7 mouse cellular contexts compared by ENCODE assay signal in the genomic region with DNA sequence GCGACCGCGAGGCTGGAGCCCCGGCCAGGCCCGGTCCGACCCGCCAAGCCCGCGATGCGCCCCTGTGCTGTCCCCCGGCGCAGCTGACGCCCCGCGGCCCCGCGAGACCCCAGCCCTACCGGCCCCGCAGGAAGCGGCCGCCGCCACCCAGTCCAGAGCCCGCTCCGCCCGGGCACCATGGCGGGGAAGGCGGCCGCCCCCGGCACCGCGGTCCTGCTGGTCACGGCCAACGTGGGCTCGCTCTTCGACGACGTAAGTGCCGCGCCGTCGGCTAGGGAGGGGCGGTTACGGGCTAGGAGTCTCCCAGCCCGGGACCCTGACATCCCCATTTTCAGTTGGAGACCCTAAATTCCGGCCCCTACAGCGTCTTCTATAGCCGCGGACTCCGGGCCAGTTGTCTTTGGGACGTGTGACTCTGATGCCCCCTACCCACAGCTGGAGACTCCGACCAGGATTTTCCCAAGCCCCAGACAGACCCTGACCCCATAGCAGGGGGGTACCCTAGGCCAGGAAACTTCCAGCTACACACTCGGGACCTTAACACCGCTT. TPM values are rescaled to one million over a fixed set of nuclear protein-coding genes. Genes with fewer than 3 reads are reported as not detected.
DNase-seq lines count a peak whose midpoint lies in the region; ATAC-seq lines count a peak whose summit lies in the region.

No protein-coding gene starts in this region.

- WGBS in lung, embryonic 15.5 days: 1% methylated on average over 52 of the region's 53 CpGs
- WGBS in heart, embryonic 15.5 days: under 1% methylated on average over 53 of the region's 53 CpGs
- under 1% methylated on average over 38 of the region's 53 CpGs for WGBS in neural tube, embryonic 13.5 days

- ATAC-seq in lung, embryonic 15.5 days (ENCODE audit: borderline replicate concordance, extremely low read depth, low FRiP score, low TSS enrichment): peak; percentile 1
- 0 out of 2 replicates have a peak, but pooled peaks have one; percentile 2 for ATAC-seq in heart, embryonic 15.5 days (replicated peaks; ENCODE audit: insufficient number of reproducible peaks, insufficient read depth, low FRiP score, low read depth)
- ATAC-seq in neural tube, embryonic 13.5 days (ENCODE audit: low read depth): peak; percentile 57

- H3K9me3 ChIP-seq in lung, embryonic 15.5 days: no peaks in the 10 kb centered on the region
- H3K9me3 ChIP-seq in heart, embryonic 15.5 days (replicated peaks): no peaks in the 10 kb centered on the region
- H3K9me3 ChIP-seq in neural tube, embryonic 13.5 days: no peaks in the 10 kb centered on the region

- peaks cover 60% of the 10 kb centered on the region for H3K4me1 ChIP-seq in lung, embryonic 15.5 days
- H3K4me1 ChIP-seq in heart, embryonic 15.5 days (replicated peaks): peaks cover 50% of the 10 kb centered on the region
- peaks cover 56% of the 10 kb centered on the region for H3K4me1 ChIP-seq in neural tube, embryonic 13.5 days (replicated peaks)

- peak overlapping the region; percentile 82 for H3K27ac ChIP-seq in lung, embryonic 15.5 days
- H3K27ac ChIP-seq in heart, embryonic 15.5 days: peak overlapping the region; percentile 89
- peak overlapping the region; percentile 73 for H3K27ac ChIP-seq in neural tube, embryonic 13.5 days (replicated peaks)

- no peaks in the 10 kb centered on the region for H3K27me3 ChIP-seq in lung, embryonic 15.5 days
- H3K27me3 ChIP-seq in heart, embryonic 15.5 days: no peaks in the 10 kb centered on the region
- no peaks in the 10 kb centered on the region for H3K27me3 ChIP-seq in neural tube, embryonic 13.5 days

- peak overlapping the region; percentile 67 for H3K4me2 ChIP-seq in lung, embryonic 15.5 days
- H3K4me2 ChIP-seq in heart, embryonic 15.5 days: peak overlapping the region; percentile 63
- peak overlapping the region; percentile 82 for H3K4me2 ChIP-seq in neural tube, embryonic 13.5 days

- DNase-seq in lung, postnatal 36 days: no peak
- peak; percentile 77 for DNase-seq in cerebellum, adult 9-10 months
- peak; percentile 26 for DNase-seq in liver
- no peak for DNase-seq in adrenal gland, adult 18-20 months (ENCODE audit: low spot score in 2 of 2)

- peak overlapping the region; percentile 81 for H3K4me3 ChIP-seq in lung, embryonic 15.5 days
- H3K4me3 ChIP-seq in heart, embryonic 15.5 days: peak overlapping the region; percentile 74
- peak overlapping the region; percentile 82 for H3K4me3 ChIP-seq in neural tube, embryonic 13.5 days

- H3K36me3 ChIP-seq in lung, embryonic 15.5 days: no peaks in the 10 kb centered on the region
- no peaks in the 10 kb centered on the region for H3K36me3 ChIP-seq in heart, embryonic 15.5 days
- no peaks in the 10 kb centered on the region for H3K36me3 ChIP-seq in neural tube, embryonic 13.5 days

- peak overlapping the region; percentile 87 for H3K9ac ChIP-seq in lung, embryonic 15.5 days
- peak overlapping the region; percentile 96 for H3K9ac ChIP-seq in heart, embryonic 15.5 days
- H3K9ac ChIP-seq in neural tube, embryonic 13.5 days: peak overlapping the region; percentile 93

RNA-seq across cellular contexts. Expression of gene Inpp5a, which starts 0.4 kb away (rescaled TPM):
- polyA plus RNA-seq in lung, embryonic 15.5 days (2015; fragmentation: Nextera tagmentation; extraction: Ambion mirVana): 31.2 and 35.9 TPM in 2 replicates
- 53.4 and 58.4 TPM in 2 replicates for polyA plus RNA-seq in heart, embryonic 15.5 days (2015; fragmentation: Nextera tagmentation; extraction: Ambion mirVana)
- 15.5 and 17.6 TPM in 2 replicates for polyA plus RNA-seq in neural tube, embryonic 13.5 days (2015; fragmentation: Nextera tagmentation; extraction: Ambion mirVana)
- 100 to 1,000 TPM in 1 of 2 experiments, 10 to 100 TPM in 1; 80.9 to 101 TPM for total RNA-seq in adrenal gland, adult 18-20 months (2021)

Comparison
In these comparisons a context has a peak if more than half of its experiments do, and no peak if none do; other contexts are left out.
1. ATAC-seq: peak in every context shown above with its lines; median percentile 57 in neural tube, embryonic 13.5 days; 2 in heart, embryonic 15.5 days; 1 in lung, embryonic 15.5 days.
2. DNase-seq: peak in cerebellum, adult 9-10 months (single experiment) and liver (single experiment); none in lung, postnatal 36 days (single experiment) and adrenal gland, adult 18-20 months (0 of 2).
3. Peak in every context shown above with its lines, with median percentiles within 50 percentile points of each other: H3K27ac ChIP-seq, H3K4me2 ChIP-seq, H3K4me3 ChIP-seq and H3K9ac ChIP-seq.